Mouse (Mus musculus): ENCODE data around the gene Myo7a.

DNA sequence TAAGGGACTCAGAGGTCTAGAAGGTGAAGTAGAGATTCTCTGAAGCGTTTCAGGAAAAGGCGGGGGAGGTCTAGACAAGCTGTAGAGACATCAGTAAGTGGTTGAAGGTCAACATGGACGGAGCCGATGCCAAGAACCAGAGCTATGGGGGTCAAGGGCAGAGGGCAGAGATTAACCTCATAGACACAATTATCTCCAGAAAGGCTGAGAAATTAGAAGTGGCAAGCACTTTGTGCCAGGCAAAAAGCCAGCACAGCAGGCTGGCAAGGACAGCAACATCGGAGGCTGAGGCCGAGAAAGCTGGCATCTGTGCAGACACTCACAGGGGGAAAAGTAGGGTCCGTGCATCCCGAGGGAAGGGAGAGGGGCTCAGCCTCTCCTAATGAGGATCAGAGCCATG is 28.4 kb upstream of the Myo7a start:
- no peak for TF ChIP-seq CTCF (IDR thresholded peaks at IDR 0.05; ENCODE audit: low read depth)
- no peak for TF ChIP-seq EP300 (IDR thresholded peaks at IDR 0.05; ENCODE audit: low read depth)

Measured in heart, postnatal 0 days (tissue).